Mouse (Mus musculus) lung, postnatal 0 days (tissue): ENCODE data around the gene H2-K1.
A peak's percentile ranks its signal among the peaks of the same experiment; 100 is the strongest.

Source experiments
- CTCF ChIP-seq: IDR thresholded peaks from 2 replicates; pipeline ENCODE4 v1.5.1; 2016; ENCODE audit warnings: antibody characterized with exemption, mild to moderate bottlenecking
- EP300 ChIP-seq: IDR thresholded peaks from 2 replicates; pipeline ENCODE4 v1.6.1; 2016; ENCODE audit warnings: antibody characterized with exemption, mild to moderate bottlenecking, control low read depth

GRCm38 (mm10) chr17:34003426-34003825 lies 3.3 kb upstream of the H2-K1 start:
- TF ChIP-seq CTCF (peak; percentile 87), EP300 (no peak)
